Mouse (Mus musculus) layer of hippocampus, adult 2 months (tissue): Measurements from ENCODE around the gene Tlk1. TPM values are rescaled to one million over a fixed set of nuclear protein-coding genes. Genes with fewer than 3 reads are reported as not detected.
A peak's percentile ranks its signal among the peaks of the same experiment; 100 is the strongest.
"Not testable (repeated sequence)": the region's sequence is repeated elsewhere in the genome, so short reads cannot be mapped to it uniquely, and the experiment has no call there.

Experiments
- DNase-seq, 2 experiments: peaks; one replicate each; pipeline ENCODE4 v3.0.0; 2022; ENCODE audit warnings: low spot score in 2 of 2
- H3K27ac ChIP-seq: fragments of 200-600 bp; 2 replicates; pipeline ENCODE4 v1.8.1; 2022
- H3K4me3 ChIP-seq: fragments of 200-600 bp; 2 replicates; pipeline ENCODE4 v1.8.1; 2022; ENCODE audit warnings: mild to moderate bottlenecking
- CTCF ChIP-seq: fragments of 200-600 bp; conservative IDR thresholded peaks from 2 replicates; pipeline ENCODE4 v1.8.1; 2022; ENCODE audit warnings: antibody characterized with exemption, mild to moderate bottlenecking, moderate library complexity
- total RNA-seq, 2 experiments: library from RNA; stranded (reverse); gene quantifications; 2 replicates each; pipeline ENCODE4 v1.2.3; 2021

Tlk1 gene
- total RNA-seq, 2 experiments from 2014 or later = 74.0 to 83.3 TPM

DNA sequence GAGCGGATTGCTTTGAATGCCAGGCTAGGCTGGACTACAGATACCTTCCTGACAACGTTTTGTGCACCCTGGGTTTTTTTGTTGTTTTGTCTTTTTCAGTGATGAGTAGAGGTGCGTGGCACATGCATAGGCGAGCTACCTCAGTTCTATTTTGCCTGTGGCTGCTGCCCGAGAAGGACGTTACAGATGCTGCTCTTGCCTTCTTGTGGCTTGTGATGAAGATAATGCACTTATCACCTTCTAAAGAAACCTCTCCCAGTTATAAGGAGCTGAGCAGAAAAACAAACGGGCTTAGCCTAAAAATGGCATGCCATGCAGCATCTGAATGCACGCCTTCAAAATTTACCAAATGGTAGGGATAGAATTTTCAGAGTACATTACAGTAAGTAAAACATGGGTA, 2.3 kb upstream of the Tlk1 start:
- no peak for DNase-seq
- no peak overlapping the region for H3K4me3 ChIP-seq
- TF ChIP-seq CTCF = no peak
- H3K27ac ChIP-seq = no peak overlapping the region

DNA sequence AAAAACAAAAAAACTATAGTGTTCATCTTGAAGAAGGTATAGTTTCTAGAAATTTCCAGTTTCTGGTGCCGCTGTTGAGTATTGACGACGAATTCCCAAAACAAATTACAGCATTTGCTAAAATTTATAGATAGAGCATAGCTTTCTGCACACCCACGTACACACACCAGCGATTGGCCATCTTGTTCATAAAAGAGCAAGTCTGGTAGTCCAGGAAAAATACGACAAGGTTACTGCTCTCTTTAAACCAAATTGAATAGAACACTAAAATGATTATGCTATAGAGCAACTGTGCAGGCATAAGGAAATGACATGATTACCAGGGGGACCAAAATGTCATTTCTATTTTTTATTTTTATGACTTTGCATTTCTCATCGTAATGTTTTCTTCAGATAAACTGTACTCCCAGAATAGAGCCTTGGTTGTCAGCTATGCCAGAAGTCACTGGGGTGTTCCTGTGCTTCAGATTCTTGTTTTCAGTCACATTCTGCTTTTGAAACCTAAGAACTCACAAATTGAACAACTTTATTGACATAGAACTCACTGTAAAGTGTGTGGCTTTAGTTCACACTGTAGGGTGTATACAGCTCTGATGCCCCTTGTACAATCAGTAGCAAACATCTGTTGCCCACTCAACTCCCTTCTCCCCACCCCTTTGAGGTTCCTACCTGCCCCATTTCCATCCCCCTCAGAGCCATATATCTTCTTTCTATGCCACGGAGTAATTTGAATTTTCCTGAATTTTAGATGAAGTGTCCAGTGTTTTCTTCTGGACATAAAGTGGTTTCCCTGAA, 1.1 kb upstream of the Tlk1 start:
- H3K4me3 ChIP-seq = no peak overlapping the region; the same call in 1 of the 2 replicates
- DNase-seq = no peak
- no peak overlapping the region for H3K27ac ChIP-seq
- TF ChIP-seq CTCF = no peak

- no peak for TF ChIP-seq CTCF
- peak overlapping the region; percentile 96 for H3K27ac ChIP-seq
Observed at GRCm38 (mm10) chr2:70824838-70825370, 624 bp downstream of the Tlk1 start.

GRCm38 (mm10) chr2:70823926-70824800, 1.4 kb downstream of the Tlk1 start:
- DNase-seq = no peak
- Histone ChIP-seq H3K4me3 (peak overlapping the region; percentile 80), H3K27ac (peak overlapping the region; percentile 96)
- TF ChIP-seq CTCF = peak; percentile 75

More at GRCm38 (mm10) chr2:70824838-70825370, 624 bp downstream of the Tlk1 start:
- H3K4me3 ChIP-seq = peak overlapping the region; percentile 80
- peak; percentile 59 to 65 for DNase-seq

DNA sequence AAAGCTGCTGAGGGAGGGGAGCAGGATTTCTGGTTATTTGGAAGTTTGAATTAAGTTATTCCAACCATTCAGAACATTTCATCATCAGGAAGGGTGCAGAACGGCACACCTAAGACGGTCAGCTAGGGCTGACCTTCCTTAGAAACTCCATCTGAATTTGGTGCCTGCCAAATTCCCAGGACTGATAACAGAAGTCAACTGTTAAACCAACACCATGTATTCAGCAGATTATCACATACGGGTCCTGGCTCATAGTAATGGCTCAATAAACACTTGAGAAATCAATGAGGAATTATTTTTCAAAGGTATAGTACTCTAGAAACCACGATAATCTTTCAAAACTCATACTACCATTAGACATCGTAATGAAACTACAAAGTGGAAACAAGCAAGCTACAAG, 2.1 kb downstream of the Tlk1 start:
- Histone ChIP-seq H3K27ac (0 out of 2 replicates have a peak overlapping the region, but pooled peaks have one; percentile 96), H3K4me3 (peak overlapping the region; percentile 80)
- TF ChIP-seq CTCF = no peak
- no peak for DNase-seq

DNA sequence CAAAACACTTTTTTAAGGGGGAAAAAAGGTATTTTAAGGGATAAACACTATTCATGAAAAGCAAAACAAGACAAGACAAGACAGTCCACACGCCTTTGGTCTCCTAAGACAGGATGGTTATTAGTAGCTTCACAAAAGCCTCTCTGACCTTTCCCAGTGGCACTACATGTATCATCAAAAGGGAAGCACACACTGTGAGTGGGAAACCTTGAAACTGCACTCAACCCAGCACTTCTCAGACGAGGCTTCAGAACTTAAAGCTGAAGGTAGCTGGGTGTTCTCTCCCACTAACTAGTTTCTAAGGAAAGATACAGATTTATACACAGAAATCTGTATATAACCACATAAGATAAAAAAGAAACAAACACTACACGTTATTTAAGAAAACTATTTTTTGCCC, 8.6 kb downstream of the Tlk1 start:
- no peak for TF ChIP-seq CTCF
- DNase-seq = no peak
- no peak overlapping the region for H3K27ac ChIP-seq
- no peak overlapping the region for H3K4me3 ChIP-seq

GRCm38 (mm10) chr2:70816016-70816415, 9.5 kb downstream of the Tlk1 start:
- DNase-seq = no peak
- no peak for TF ChIP-seq CTCF
- Histone ChIP-seq H3K27ac (0 out of 2 replicates have a peak overlapping the region, but pooled peaks have one; percentile 18), H3K4me3 (no peak overlapping the region)

DNA sequence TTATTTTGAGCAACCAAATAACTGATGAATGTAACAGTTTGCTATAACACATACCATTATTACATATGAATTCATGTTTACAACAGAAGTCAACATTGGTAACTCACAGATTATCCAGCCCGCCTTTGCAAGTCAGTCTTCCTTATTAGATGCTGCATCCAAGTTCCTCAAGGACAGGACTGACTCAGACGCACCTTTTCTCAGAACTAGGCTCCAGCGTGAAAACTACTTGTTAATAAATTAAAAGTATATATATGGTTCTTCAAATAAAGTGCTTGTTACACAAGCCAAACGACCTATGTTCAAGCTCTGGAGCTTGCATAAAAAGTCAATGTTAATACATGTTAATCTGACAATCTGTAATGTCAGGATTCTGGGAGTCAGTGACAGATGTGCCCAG, 11.9 kb downstream of the Tlk1 start:
- DNase-seq = no peak
- no peak for TF ChIP-seq CTCF
- Histone ChIP-seq H3K4me3 (no peak overlapping the region), H3K27ac (no peak overlapping the region)

DNA sequence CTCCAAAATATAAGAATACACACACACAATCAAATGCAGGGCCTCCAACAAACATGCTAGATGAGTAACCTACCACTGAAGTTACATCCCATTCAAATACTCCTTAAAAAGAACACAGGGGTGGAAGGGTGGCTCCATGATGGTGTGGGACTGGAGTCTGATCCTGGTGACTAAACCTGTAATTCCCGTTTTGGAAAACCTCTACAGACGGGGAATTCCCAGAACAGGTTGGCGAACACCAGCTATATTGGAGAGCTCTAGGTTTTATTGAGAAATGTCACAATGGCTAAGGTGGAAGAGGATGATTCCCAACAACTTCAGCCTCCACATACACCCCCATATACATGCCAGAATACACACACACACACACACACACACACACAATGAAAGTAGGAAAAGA, 14.1 kb downstream of the Tlk1 start:
- no peak for TF ChIP-seq CTCF
- DNase-seq = no peak
- no peak overlapping the region for H3K27ac ChIP-seq
- H3K4me3 ChIP-seq = no peak overlapping the region

DNA sequence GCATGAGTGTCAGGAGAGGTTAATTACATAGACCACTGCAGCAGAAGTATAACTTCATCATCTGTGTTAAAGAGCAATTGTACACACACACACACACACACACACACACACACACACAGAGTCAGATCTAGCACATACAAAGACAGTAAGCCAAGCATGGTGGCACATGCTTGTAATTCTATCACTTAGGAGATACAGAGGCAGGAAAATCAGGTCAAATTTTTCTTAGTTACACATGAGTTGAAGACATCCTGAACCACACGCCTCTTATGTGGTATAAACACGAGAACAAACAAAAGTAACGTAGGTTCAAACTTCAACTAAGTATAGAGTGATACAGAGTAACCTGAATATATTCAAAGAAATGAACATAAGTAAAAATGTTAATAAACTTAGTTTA, 15.6 kb downstream of the Tlk1 start:
- TF ChIP-seq CTCF = no peak
- DNase-seq = no peak
- H3K4me3 ChIP-seq = no peak overlapping the region
- H3K27ac ChIP-seq = no peak overlapping the region

GRCm38 (mm10) chr2:70808681-70809080, 16.8 kb downstream of the Tlk1 start:
- H3K27ac ChIP-seq = no peak overlapping the region
- DNase-seq = no peak
- TF ChIP-seq CTCF = no peak
- H3K4me3 ChIP-seq = no peak overlapping the region

- H3K4me3 ChIP-seq, H3K27ac ChIP-seq, DNase-seq: not testable (repeated sequence)
Observed at GRCm38 (mm10) chr2:70807678-70808077, 17.9 kb downstream of the Tlk1 start.

DNA sequence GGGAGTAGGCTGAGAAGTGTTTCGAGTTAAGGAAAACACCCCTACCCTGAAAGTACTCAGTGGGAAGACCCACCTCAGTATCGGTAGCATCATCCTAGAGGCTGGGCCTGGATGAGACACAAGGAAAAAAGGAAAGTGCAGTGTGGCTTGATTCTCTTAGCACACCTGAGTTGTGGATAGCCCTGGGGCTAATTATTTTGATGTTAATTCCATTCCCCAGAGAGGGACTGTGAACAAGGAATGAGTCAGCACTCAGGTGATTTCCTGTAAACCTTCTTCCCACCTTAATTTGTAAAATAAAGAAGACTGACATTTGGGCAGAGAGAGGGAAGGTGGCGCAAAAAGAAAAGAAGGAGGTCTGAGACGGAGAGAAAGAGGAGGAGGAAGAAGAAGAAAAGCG, 19.5 kb downstream of the Tlk1 start:
- no peak overlapping the region for H3K4me3 ChIP-seq
- H3K27ac ChIP-seq = no peak overlapping the region
- DNase-seq = no peak
- no peak for TF ChIP-seq CTCF

DNA sequence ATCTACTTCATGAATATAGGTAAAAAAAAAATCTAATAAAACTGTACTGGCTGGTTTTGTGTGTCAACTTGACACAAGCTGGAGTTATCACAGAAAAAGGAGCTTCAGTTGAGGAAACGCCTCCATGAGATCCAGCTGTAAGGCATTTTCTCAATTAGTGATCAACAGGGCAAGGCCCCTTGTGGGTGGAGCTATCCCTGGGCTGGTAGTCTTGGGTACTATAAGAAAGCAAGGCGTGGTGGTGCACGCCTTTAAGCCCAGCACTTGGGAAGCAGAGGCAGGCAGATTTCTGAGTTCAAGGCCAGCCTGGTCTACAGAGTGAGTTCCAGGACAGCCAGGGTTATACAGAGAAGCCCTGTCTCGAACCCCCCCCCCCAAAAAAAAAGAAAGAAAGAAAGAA, 21.8 kb downstream of the Tlk1 start:
- DNase-seq, H3K4me3 ChIP-seq, H3K27ac ChIP-seq: not testable (repeated sequence)
